Mouse (Mus musculus) lung, postnatal 4 days (tissue): ENCODE measurements around the gene Arl10.
A peak's percentile ranks its signal among the peaks of the same experiment; 100 is the strongest.

Experiments used
- DNase-seq, 2 experiments: peaks; one replicate each; pipeline ENCODE4 v3.0.0; 2021

Arl10 gene

GRCm38 (mm10) chr13:54621155-54621932, 46.5 kb downstream of the Arl10 start, which contains the start of gene Faf2:
Gene Faf2 (plus strand): TSS chr13:54621784.
- peak; percentile 97 to 99 for DNase-seq

DNA sequence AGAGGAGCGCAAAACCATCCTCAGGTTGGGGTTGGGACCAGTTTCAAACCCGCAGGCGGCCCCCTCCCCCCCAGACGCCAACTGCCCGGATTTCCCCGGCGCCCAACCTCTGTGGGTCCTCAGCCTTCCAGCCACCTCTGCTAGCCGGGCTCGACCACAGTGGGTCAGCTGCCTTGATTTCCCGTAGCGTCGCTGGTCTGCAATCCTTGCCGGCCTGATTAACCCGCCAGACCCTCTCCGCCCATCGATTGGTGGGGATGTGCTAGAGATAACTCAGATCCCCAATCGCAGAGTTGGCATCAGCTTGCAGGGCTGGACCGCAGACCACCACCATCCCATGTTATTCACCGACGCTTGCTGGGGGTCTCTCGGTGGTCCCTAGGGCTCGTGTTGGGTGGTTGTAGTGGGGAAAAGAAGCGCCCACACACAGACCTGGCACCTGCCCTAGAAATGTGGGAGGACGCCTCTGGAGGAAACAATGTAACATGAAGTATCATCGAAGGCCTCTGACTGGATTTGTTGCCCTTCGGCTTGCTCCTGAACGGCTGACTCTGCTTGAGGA, 47.2 kb downstream of the Arl10 start:
- DNase-seq, result peak in 1 of 2 experiments; percentile 27

DNA sequence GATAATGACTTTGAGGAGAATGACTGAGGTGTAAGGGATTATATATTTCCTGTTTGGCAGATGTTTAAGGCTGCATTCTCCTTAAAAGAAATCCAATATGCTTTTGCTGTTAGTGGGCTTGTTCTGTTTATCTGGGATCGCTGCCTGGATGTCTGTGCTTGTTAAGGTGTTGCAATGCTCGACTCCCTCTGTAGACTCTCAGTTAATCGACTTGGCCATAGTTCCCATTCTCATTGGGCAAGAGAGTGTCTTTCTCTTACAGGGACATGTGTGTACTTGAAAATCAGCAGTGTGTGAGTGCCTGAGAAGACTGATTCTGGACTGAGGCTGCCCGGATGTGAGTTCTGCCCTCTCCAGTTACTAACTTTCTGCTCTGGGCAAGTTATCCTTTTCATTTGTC, 54.3 kb downstream of the Arl10 start:
- DNase-seq, result peak; percentile 41 to 47
